Mouse (Mus musculus): ENCODE measurements around the gene Ror1. TPM values are rescaled to one million over a fixed set of nuclear protein-coding genes. Genes with fewer than 3 reads are reported as not detected.
A peak's percentile ranks its signal among the peaks of the same experiment; 100 is the strongest.

Gene Ror1
- not detected for polyA plus RNA-seq (2017; shearing (Covaris generic))

- ATAC-seq: peak; percentile 14
Measured at GRCm38 (mm10) chr4:100095685-100096595, at the start of gene Ror1. Ror1 (plus strand) TSS chr4:100095791.

GRCm38 (mm10) chr4:100047066-100047465, 48.5 kb upstream of the Ror1 start:
- no peak for ATAC-seq

GRCm38 (mm10) chr4:100048351-100048950, 47.1 kb upstream of the Ror1 start:
- no peak for ATAC-seq

- no peak for ATAC-seq
Measured at GRCm38 (mm10) chr4:100051767-100052166, 43.8 kb upstream of the Ror1 start.

- ATAC-seq: no peak
Measured at GRCm38 (mm10) chr4:100052258-100052657, 43.3 kb upstream of the Ror1 start.

- ATAC-seq: no peak
Measured at GRCm38 (mm10) chr4:100056046-100056445, 39.5 kb upstream of the Ror1 start.

- ATAC-seq: no peak
Measured at GRCm38 (mm10) chr4:100056446-100056845, 39.1 kb upstream of the Ror1 start.

GRCm38 (mm10) chr4:100057381-100057780, 38.2 kb upstream of the Ror1 start:
- no peak for ATAC-seq

- no peak for ATAC-seq
Measured at GRCm38 (mm10) chr4:100058631-100059030, 37.0 kb upstream of the Ror1 start.

- no peak for ATAC-seq
Measured at GRCm38 (mm10) chr4:100059811-100060210, 35.8 kb upstream of the Ror1 start.

GRCm38 (mm10) chr4:100061396-100062066, 34.1 kb upstream of the Ror1 start:
- no peak for ATAC-seq

- no peak for ATAC-seq
Measured at GRCm38 (mm10) chr4:100065686-100066085, 29.9 kb upstream of the Ror1 start.

- no peak for ATAC-seq
Measured at GRCm38 (mm10) chr4:100070101-100070500, 25.5 kb upstream of the Ror1 start.

GRCm38 (mm10) chr4:100096596-100097181, 1.1 kb downstream of the Ror1 start:
- no peak for ATAC-seq

- ATAC-seq: no peak
Measured at GRCm38 (mm10) chr4:100097364-100097979, 1.9 kb downstream of the Ror1 start.

GRCm38 (mm10) chr4:100101066-100101820, 5.7 kb downstream of the Ror1 start:
- no peak for ATAC-seq

GRCm38 (mm10) chr4:100101844-100102243, 6.3 kb downstream of the Ror1 start:
- ATAC-seq: no peak

GRCm38 (mm10) chr4:100104241-100104640, 8.7 kb downstream of the Ror1 start:
- ATAC-seq: no peak

- ATAC-seq: no peak
Measured at GRCm38 (mm10) chr4:100107593-100107992, 12.0 kb downstream of the Ror1 start.

GRCm38 (mm10) chr4:100108551-100108950, 13.0 kb downstream of the Ror1 start:
- ATAC-seq: no peak

- ATAC-seq: no peak
Measured at GRCm38 (mm10) chr4:100114148-100114547, 18.6 kb downstream of the Ror1 start.

GRCm38 (mm10) chr4:100116366-100116765, 20.8 kb downstream of the Ror1 start:
- no peak for ATAC-seq

Measured in inflammation-experienced regulatory T-cells, adult 6 months (primary cell).